Mouse (Mus musculus) ES-Bruce4 (cell line): ENCODE data around the gene Cd52.

Experiments
- CTCF ChIP-seq: IDR thresholded peaks from one replicate; pipeline ENCODE4 v1.8.1; 2011; ENCODE audit warnings: low read depth, low read length
- POLR2A ChIP-seq: IDR thresholded peaks from one replicate; pipeline ENCODE4 v1.8.1; 2011; ENCODE audit warnings: low read length; ENCODE audit not compliant: insufficient read depth

DNA sequence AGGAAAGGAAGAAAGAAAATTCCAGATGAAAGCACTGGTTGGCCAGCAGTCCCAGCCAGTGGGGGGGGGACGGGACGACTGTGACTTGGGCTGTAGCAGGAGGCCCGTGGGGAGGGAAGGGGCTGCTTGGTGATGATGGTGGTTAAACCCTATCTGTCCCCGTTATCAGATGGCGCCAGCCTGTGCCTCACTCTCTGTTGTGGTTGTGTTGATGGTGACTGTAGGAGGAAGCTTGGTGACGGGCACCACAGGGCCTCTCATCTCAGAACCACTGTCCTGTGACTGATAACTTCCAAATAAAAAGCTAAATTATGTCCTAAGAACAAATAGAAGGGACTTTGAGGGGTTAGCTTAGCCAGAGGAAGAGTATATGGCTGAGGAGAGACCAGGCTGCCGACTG lies 11.2 kb upstream of the Cd52 start:
- TF ChIP-seq CTCF (no peak), POLR2A (no peak)
